Mouse (Mus musculus): ENCODE measurements at regions not wholly inside any gene's neighbourhood (a gene's known extent, or its start where the extent isn't known, plus 50 kb on each side); places are given as distances from the start of the nearest gene placed in this dataset.

- H3K36me3 ChIP-seq (replicated peaks), result no peaks in the 10 kb centered on the region
- DNase-seq (ENCODE audit: extremely low spot score, low spot score), result no peak
- H3K4me3 ChIP-seq, result no peak overlapping the region
- no peaks in the 10 kb centered on the region for H3K9me3 ChIP-seq
- no peaks in the 10 kb centered on the region for H3K4me1 ChIP-seq
- H3K27ac ChIP-seq, result no peak overlapping the region
- 88% methylated on average over 5 of the region's 5 CpGs for WGBS
- H3K27me3 ChIP-seq (ENCODE audit: poor library complexity, severe bottlenecking), result no peaks in the 10 kb centered on the region
Measured at GRCm38 (mm10) chr5:38945903-38946686, 69.5 kb upstream of the Clnk start.

- Histone ChIP-seq H3K4me1 (no peaks in the 10 kb centered on the region), H3K4me3 (no peak overlapping the region), H3K27me3 (ENCODE audit: poor library complexity, severe bottlenecking) (no peaks in the 10 kb centered on the region), H3K36me3 (replicated peaks) (no peaks in the 10 kb centered on the region), H3K27ac (no peak overlapping the region), H3K9me3 (no peaks in the 10 kb centered on the region)
- WGBS, result 81% methylated on average over 7 of the region's 7 CpGs
- no peak for DNase-seq (ENCODE audit: extremely low spot score, low spot score)
Measured at GRCm38 (mm10) chr5:38932382-38933079, 55.9 kb upstream of the Clnk start.

- H3K9me3 ChIP-seq, result no peaks in the 10 kb centered on the region
- H3K27me3 ChIP-seq (ENCODE audit: poor library complexity, severe bottlenecking), result no peaks in the 10 kb centered on the region
- DNase-seq (ENCODE audit: extremely low spot score, low spot score), result no peak
- no peak overlapping the region for H3K27ac ChIP-seq
- WGBS, result 84% methylated on average over 3 of the region's 3 CpGs
- no peaks in the 10 kb centered on the region for H3K4me1 ChIP-seq
- H3K36me3 ChIP-seq (replicated peaks), result no peaks in the 10 kb centered on the region
- H3K4me3 ChIP-seq, result no peak overlapping the region
Measured at GRCm38 (mm10) chr5:38927051-38927450, 50.4 kb upstream of the Clnk start.

All from forebrain, embryonic 10.5 days (tissue).